Mouse (Mus musculus) lung, embryonic 15.5 days (tissue): ENCODE data around the gene Sik2. TPM values are rescaled to one million over a fixed set of nuclear protein-coding genes. Genes with fewer than 3 reads are reported as not detected.

Source experiments
- ATAC-seq: fragments of 200-750 bp; cut with Nextera tagmentation; 2 replicates; pipeline ENCODE4 v1.8.0; 2017; ENCODE audit warnings: moderate number of reproducible peaks, borderline replicate concordance; ENCODE audit not compliant: low FRiP score, low TSS enrichment; ENCODE audit errors: extremely low read depth
- H3K27ac ChIP-seq: fragments of 300-500 bp; sonication (generic); 2 replicates; pipeline ENCODE4 v1.5.1; 2015; ENCODE audit warnings: moderate library complexity, mild to moderate bottlenecking, inconsistent platforms
- H3K27me3 ChIP-seq: fragments of 300-500 bp; sonication (generic); 2 replicates; pipeline ENCODE4 v1.6.1; 2015; ENCODE audit warnings: inconsistent platforms
- H3K36me3 ChIP-seq: fragments of 300-500 bp; sonication (generic); 2 replicates; pipeline ENCODE4 v1.6.1; 2015; ENCODE audit warnings: inconsistent platforms
- H3K4me1 ChIP-seq: fragments of 300-500 bp; sonication (generic); 2 replicates; pipeline ENCODE4 v1.6.1; 2015; ENCODE audit warnings: inconsistent platforms
- H3K4me2 ChIP-seq: fragments of 300-500 bp; sonication (generic); 2 replicates; pipeline ENCODE4 v1.6.1; 2015; ENCODE audit warnings: inconsistent platforms, mild to moderate bottlenecking, moderate library complexity
- H3K4me3 ChIP-seq: fragments of 300-500 bp; sonication (generic); 2 replicates; pipeline ENCODE4 v1.5.1; 2015; ENCODE audit warnings: mild to moderate bottlenecking, inconsistent platforms
- H3K9ac ChIP-seq: fragments of 300-500 bp; sonication (generic); 2 replicates; pipeline ENCODE4 v1.6.1; 2015; ENCODE audit warnings: inconsistent platforms
- H3K9me3 ChIP-seq: fragments of 300-500 bp; sonication (generic); 2 replicates; pipeline ENCODE4 v1.6.1; 2016; ENCODE audit warnings: inconsistent platforms
- WGBS: fragments of 180-500 bp; shearing (Covaris S2); methylation state at CpG from one replicate; pipeline ENCODE4 v1.1.7; 2015; 5-methylcytosine and 5-hydroxymethylcytosine counted together
- polyA plus RNA-seq: library from polyadenylated mRNA; unstranded; fragments of >200 nt; fragmentation: Nextera tagmentation; extraction: Ambion mirVana; gene quantifications from 2 replicates; pipeline ENCODE4 v1.2.1, GENCODE M21; 2015

Gene Sik2
- polyA plus RNA-seq, 1 experiment from 2014 or later, result 14.5 TPM

- 0 out of 2 replicates have a peak overlapping the region, but pooled peaks have one; percentile 38 for H3K27ac ChIP-seq
- peaks cover 30% of the 10 kb centered on the region for H3K36me3 ChIP-seq
- H3K4me2 ChIP-seq, result peak overlapping the region; percentile 73
- ATAC-seq, result peak; percentile 67; the same call in 1 of the 2 replicates
- WGBS, result under 1% methylated on average over 37 of the region's 46 CpGs
- peak overlapping the region; percentile 70 for H3K9ac ChIP-seq
- peak overlapping the region; percentile 78 for H3K4me3 ChIP-seq
- peaks cover 24% of the 10 kb centered on the region for H3K4me1 ChIP-seq
- H3K9me3 ChIP-seq, result no peaks in the 10 kb centered on the region
- no peaks in the 10 kb centered on the region for H3K27me3 ChIP-seq
Observed at GRCm38 (mm10) chr9:50857082-50857641, 151.7 kb downstream of the Sik2 start.

- Histone ChIP-seq H3K4me2 (peak overlapping the region; percentile 73), H3K27me3 (no peaks in the 10 kb centered on the region), H3K4me3 (peak overlapping the region; percentile 78), H3K9ac (peak overlapping the region; percentile 70), H3K4me1 (peaks cover 24% of the 10 kb centered on the region), H3K36me3 (peaks cover 24% of the 10 kb centered on the region), H3K9me3 (no peaks in the 10 kb centered on the region), H3K27ac (peak overlapping the region; percentile 88)
- WGBS, result under 1% methylated on average over 45 of the region's 45 CpGs
- ATAC-seq, result peak; percentile 94
Observed at GRCm38 (mm10) chr9:50856341-50857081, 152.4 kb downstream of the Sik2 start.

GRCm38 (mm10) chr9:50855780-50856179 lies 153.1 kb downstream of the Sik2 start:
- Histone ChIP-seq H3K9ac (peak overlapping the region; percentile 48; the same call in 1 of the 2 replicates), H3K27ac (peak overlapping the region; percentile 88), H3K4me2 (peak overlapping the region; percentile 73), H3K36me3 (peaks cover 16% of the 10 kb centered on the region), H3K9me3 (no peaks in the 10 kb centered on the region), H3K4me3 (peak overlapping the region; percentile 78), H3K4me1 (peaks cover 28% of the 10 kb centered on the region), H3K27me3 (no peaks in the 10 kb centered on the region)
- ATAC-seq, result no peak
- WGBS, result 70% methylated on average over 5 of the region's 5 CpGs

GRCm38 (mm10) chr9:50855133-50855766 lies 153.6 kb downstream of the Sik2 start:
- Histone ChIP-seq H3K4me1 (peaks cover 33% of the 10 kb centered on the region), H3K4me2 (no peak overlapping the region), H3K27ac (no peak overlapping the region), H3K4me3 (no peak overlapping the region), H3K9me3 (no peaks in the 10 kb centered on the region), H3K27me3 (no peaks in the 10 kb centered on the region), H3K36me3 (peaks cover 12% of the 10 kb centered on the region; the same call in 1 of the 2 replicates), H3K9ac (no peak overlapping the region)
- whole genome bisulfite sequencing, result 90% methylated on average over 5 of the region's 5 CpGs
- no peak for ATAC-seq

- Histone ChIP-seq H3K4me1 (peaks cover 42% of the 10 kb centered on the region), H3K36me3 (0 out of 2 replicates have a peak, but pooled peaks cover 3% of the 10 kb centered on the region)
Observed at GRCm38 (mm10) chr9:50854376-50854775, 154.5 kb downstream of the Sik2 start.

GRCm38 (mm10) chr9:50852634-50853349 lies 156.1 kb downstream of the Sik2 start:
- Histone ChIP-seq H3K27ac (no peak overlapping the region), H3K4me2 (0 out of 2 replicates have a peak overlapping the region, but pooled peaks have one; percentile 1), H3K4me3 (no peak overlapping the region)

More at GRCm38 (mm10) chr9:50854376-50854775, 154.5 kb downstream of the Sik2 start:
- Histone ChIP-seq H3K27ac (no peak overlapping the region), H3K4me3 (no peak overlapping the region), H3K4me2 (no peak overlapping the region), H3K9me3 (no peaks in the 10 kb centered on the region), H3K9ac (no peak overlapping the region), H3K27me3 (no peaks in the 10 kb centered on the region)
- 75% methylated on average over 8 of the region's 8 CpGs for WGBS
- no peak for ATAC-seq

GRCm38 (mm10) chr9:50850713-50851112 lies 158.2 kb downstream of the Sik2 start:
- WGBS, result 29% methylated on average over 8 of the region's 8 CpGs
- peaks cover 39% of the 10 kb centered on the region for H3K4me1 ChIP-seq
- ATAC-seq, result no peak

More at GRCm38 (mm10) chr9:50852634-50853349, 156.1 kb downstream of the Sik2 start:
- no peak overlapping the region for H3K9ac ChIP-seq
- no peaks in the 10 kb centered on the region for H3K36me3 ChIP-seq
- no peaks in the 10 kb centered on the region for H3K27me3 ChIP-seq
- ATAC-seq, result no peak
- peaks cover 43% of the 10 kb centered on the region for H3K4me1 ChIP-seq
- no peaks in the 10 kb centered on the region for H3K9me3 ChIP-seq
- 47% methylated on average over 17 of the region's 17 CpGs for WGBS

GRCm38 (mm10) chr9:50850271-50850670 lies 158.6 kb downstream of the Sik2 start:
- no peak for ATAC-seq
- Histone ChIP-seq H3K36me3 (no peaks in the 10 kb centered on the region), H3K9me3 (no peaks in the 10 kb centered on the region), H3K4me1 (peaks cover 39% of the 10 kb centered on the region), H3K4me3 (no peak overlapping the region), H3K4me2 (peak overlapping the region; percentile 32), H3K9ac (no peak overlapping the region), H3K27me3 (no peaks in the 10 kb centered on the region), H3K27ac (0 out of 2 replicates have a peak overlapping the region, but pooled peaks have one; percentile 0)
- WGBS, result 18% methylated on average over 11 of the region's 11 CpGs

More at GRCm38 (mm10) chr9:50850713-50851112, 158.2 kb downstream of the Sik2 start:
- Histone ChIP-seq H3K9ac (no peak overlapping the region), H3K4me3 (no peak overlapping the region), H3K27me3 (no peaks in the 10 kb centered on the region), H3K27ac (0 out of 2 replicates have a peak overlapping the region, but pooled peaks have one; percentile 0), H3K9me3 (no peaks in the 10 kb centered on the region), H3K36me3 (no peaks in the 10 kb centered on the region), H3K4me2 (peak overlapping the region; percentile 32)

GRCm38 (mm10) chr9:50849755-50850154 lies 159.1 kb downstream of the Sik2 start:
- no peaks in the 10 kb centered on the region for H3K36me3 ChIP-seq
- no peak for ATAC-seq
- peak overlapping the region; percentile 32 for H3K4me2 ChIP-seq
- H3K9me3 ChIP-seq, result no peaks in the 10 kb centered on the region
- no peak overlapping the region for H3K9ac ChIP-seq
- 46% methylated on average over 9 of the region's 9 CpGs for WGBS
- H3K27ac ChIP-seq, result no peak overlapping the region
- H3K27me3 ChIP-seq, result no peaks in the 10 kb centered on the region
- peaks cover 39% of the 10 kb centered on the region for H3K4me1 ChIP-seq
- no peak overlapping the region for H3K4me3 ChIP-seq

GRCm38 (mm10) chr9:50849249-50849648 lies 159.6 kb downstream of the Sik2 start:
- no peaks in the 10 kb centered on the region for H3K9me3 ChIP-seq
- H3K4me2 ChIP-seq, result peak overlapping the region; percentile 32; the same call in 1 of the 2 replicates
- no peaks in the 10 kb centered on the region for H3K36me3 ChIP-seq
- H3K4me3 ChIP-seq, result no peak overlapping the region
- 16% methylated on average over 8 of the region's 8 CpGs for WGBS
- ATAC-seq, result peak; percentile 64
- H3K27ac ChIP-seq, result no peak overlapping the region
- H3K4me1 ChIP-seq, result peaks cover 39% of the 10 kb centered on the region
- no peaks in the 10 kb centered on the region for H3K27me3 ChIP-seq
- H3K9ac ChIP-seq, result no peak overlapping the region

GRCm38 (mm10) chr9:50848821-50849220 lies 160.1 kb downstream of the Sik2 start:
- peaks cover 39% of the 10 kb centered on the region for H3K4me1 ChIP-seq
- no peaks in the 10 kb centered on the region for H3K36me3 ChIP-seq
- H3K4me3 ChIP-seq, result no peak overlapping the region
- no peak overlapping the region; the same call in 1 of the 2 replicates for H3K27ac ChIP-seq
- H3K9ac ChIP-seq, result no peak overlapping the region
- no peak overlapping the region for H3K4me2 ChIP-seq
- no peak for ATAC-seq
- no peaks in the 10 kb centered on the region for H3K9me3 ChIP-seq
- 63% methylated on average over 5 of the region's 5 CpGs for WGBS
- H3K27me3 ChIP-seq, result no peaks in the 10 kb centered on the region
